Mouse (Mus musculus) erythroblast, embryonic 14.5 days (primary cell): ENCODE data around the gene St6galnac5.

ENCODE experiments used
- GATA1 ChIP-seq: IDR thresholded peaks from 2 replicates; pipeline ENCODE4 v1.6.1; 2012; ENCODE audit warnings: low read length, inconsistent platforms, mixed read lengths
- TAL1 ChIP-seq: IDR thresholded peaks from 3 replicates; pipeline ENCODE4 v1.6.1; 2012; ENCODE audit warnings: low read length, inconsistent platforms, mixed read lengths

DNA sequence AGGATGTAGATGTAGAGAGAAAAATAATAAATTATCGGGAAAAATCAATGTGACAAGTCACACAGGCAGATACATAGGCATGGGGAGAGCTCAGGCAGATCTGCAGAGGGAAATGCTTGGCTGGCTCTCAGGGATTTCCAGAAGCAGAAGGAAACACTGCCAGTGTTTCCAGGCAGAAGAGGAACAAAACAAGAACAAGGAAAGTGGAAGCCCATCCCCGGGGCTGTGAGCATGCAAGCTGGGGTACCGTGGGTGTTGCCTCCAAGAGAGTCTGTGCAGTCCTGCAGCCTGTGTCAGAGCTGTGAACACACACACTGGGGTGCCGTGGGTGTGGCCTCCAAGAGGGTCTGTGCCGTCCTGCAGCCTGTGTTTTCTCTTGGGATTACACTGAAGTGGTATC, 11.6 kb upstream of the St6galnac5 start:
- no peak for TF ChIP-seq GATA1
- TF ChIP-seq TAL1: no peak
